Mouse (Mus musculus): ENCODE results near the gene Cfc1.
"Not testable (repeated sequence)": the region's sequence is repeated elsewhere in the genome, so short reads cannot be mapped to it uniquely, and the experiment has no call there.

Cfc1 gene

GRCm38 (mm10) chr1:34535043-34535698 lies at the start of gene Cfc1:
TSS of gene Cfc1 (plus strand) at chr1:34535648.
- DNase-seq (ENCODE audit: low spot score in 2 of 2), result not testable (repeated sequence)

DNA sequence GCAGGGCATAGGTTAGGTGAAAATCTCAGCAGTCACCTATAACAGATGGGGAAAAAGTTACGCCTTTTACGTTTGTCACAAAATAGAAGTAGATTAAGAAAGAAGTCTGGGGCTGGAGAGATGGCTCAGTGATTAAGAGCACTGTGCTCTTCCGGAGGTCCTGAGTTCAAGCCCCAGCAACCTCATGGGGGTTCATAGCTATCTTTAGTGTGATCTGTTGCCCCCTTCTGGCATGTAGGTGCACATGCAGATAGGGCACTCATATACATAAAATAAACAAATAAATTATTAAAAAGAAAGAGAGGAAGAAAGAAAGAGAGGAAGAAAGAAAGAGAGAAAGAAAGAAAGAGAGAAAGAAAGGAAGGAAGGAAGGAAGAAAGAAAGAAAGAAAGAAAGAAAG lies 48.1 kb upstream of the Cfc1 start:
- no peak for DNase-seq (ENCODE audit: low spot score in 2 of 2)

DNA sequence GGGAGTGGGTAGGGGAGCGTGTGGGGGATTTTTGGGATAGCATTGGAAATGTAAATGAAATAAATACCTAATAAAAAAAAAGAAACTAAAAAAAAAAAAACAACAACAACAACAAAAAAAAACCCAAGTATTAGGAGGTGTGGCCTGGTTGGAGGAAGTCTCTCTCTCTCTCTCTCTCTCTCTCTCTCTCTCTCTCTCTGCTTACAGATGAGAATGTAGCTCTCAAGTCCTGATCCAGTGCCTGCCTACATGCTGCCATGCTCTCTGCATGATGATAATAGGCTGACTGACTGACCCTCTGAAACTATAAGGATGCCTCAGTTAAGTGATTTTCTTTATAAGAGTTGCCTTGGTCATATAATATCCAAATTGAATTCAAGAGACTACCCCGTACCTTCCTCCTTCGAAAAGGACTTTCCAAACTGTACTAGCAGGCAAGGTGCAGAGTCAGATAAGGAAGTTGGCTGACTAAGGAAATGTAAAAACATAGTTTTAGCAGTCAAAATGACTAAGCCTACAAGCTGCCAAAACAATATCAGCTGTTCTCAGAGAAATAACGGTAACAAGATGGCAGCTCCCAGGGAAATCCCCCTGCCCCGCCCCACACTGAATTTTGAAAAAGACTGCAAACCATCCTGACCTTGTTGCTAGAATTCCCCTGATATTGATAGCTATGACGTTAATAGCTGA lies 45.5 kb upstream of the Cfc1 start:
- no peak for DNase-seq (ENCODE audit: low spot score in 2 of 2)

DNA sequence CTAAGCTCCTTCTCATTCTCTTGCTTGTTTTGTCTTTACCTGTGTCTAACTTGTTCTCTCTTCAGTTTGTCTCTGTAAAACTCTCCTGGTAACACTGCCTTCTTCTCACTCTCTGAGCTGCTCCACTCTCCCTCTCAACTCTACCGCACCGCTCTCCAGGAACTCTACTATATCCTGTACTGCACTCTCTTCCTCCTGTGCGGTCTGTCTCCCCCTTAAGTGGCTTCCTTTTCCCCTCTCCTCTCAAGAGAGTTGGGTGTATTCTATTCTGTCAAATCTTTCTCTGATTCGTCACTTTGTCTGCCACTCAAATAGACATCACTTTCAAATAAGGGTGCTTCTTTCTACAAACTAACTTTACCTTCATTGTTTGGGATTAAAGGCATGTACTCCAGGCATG lies 44.0 kb upstream of the Cfc1 start:
- DNase-seq (ENCODE audit: low spot score in 2 of 2), result no peak

GRCm38 (mm10) chr1:34502991-34503390 lies 32.5 kb upstream of the Cfc1 start:
- no peak for DNase-seq (ENCODE audit: low spot score in 2 of 2)

DNA sequence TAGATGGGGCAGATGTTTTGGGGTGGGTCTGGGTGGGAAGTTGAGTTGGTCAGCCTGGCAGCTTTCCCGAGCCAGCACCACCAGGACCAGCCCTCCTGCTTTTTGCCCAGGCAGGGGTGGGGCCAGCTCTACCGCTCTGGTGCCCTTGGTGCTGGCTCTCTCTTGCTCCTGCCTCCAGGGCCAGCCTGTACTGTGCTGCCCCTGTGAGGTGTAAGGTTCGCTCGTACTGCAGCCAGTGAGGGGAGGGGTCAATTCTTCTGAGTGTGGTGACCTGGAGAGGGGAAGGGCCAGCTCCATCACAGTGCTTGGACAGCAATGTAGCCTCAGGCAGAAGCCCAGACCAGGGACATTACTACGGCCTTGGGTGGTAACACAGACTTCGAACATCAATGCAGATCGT lies 30.1 kb upstream of the Cfc1 start:
- DNase-seq (ENCODE audit: low spot score in 2 of 2), result no peak

GRCm38 (mm10) chr1:34505970-34506551 lies 29.4 kb upstream of the Cfc1 start:
- no peak for DNase-seq (ENCODE audit: low spot score in 2 of 2)

- no peak for DNase-seq (ENCODE audit: low spot score in 2 of 2)
Observed at GRCm38 (mm10) chr1:34507986-34508385, 27.5 kb upstream of the Cfc1 start.

GRCm38 (mm10) chr1:34510575-34510981 lies 24.9 kb upstream of the Cfc1 start:
- no peak for DNase-seq (ENCODE audit: low spot score in 2 of 2)

- no peak for DNase-seq (ENCODE audit: low spot score in 2 of 2)
Observed at GRCm38 (mm10) chr1:34511027-34511426, 24.4 kb upstream of the Cfc1 start.

GRCm38 (mm10) chr1:34513068-34513467 lies 22.4 kb upstream of the Cfc1 start:
- no peak for DNase-seq (ENCODE audit: low spot score in 2 of 2)

DNA sequence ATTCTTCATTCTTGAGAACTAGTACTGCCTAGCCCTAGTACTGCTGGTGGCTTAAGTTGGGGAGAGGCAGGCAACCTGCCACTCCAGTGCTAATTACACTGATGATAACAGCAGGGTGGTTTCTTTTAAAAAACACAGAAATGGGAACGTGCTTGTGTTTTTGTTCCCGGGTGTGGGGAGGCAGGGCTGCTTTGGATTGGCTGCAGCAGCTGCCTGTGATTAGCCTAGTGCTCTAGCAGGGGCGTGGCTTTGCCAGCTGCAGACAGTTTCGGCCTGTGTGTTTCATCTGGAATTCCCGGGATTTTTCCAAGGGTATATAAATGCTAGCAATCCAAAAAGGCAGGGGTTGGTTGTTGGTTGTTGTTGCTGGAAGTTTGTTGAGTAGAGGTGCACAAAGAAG lies 18.9 kb upstream of the Cfc1 start:
- DNase-seq (ENCODE audit: low spot score in 2 of 2), result no peak

DNA sequence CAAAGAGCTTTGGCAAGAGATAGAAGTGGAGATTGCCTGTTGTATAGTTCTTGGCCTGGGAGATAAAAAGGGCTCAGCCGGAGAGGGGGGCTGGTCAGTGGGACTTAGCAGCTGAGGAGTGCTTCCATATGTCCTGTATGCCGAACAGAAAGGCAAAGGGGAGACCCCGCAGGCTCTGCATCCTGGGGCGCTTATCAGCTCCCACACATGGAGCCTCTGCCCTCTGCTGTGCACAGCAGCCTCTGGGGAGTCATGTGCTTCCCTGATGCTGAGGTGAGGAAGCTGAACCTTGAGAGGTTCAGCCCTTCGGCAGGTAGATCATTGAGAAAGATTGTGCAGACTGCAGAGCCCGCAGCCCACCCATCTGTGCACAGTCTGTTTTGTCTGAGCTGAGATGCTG lies 18.2 kb upstream of the Cfc1 start:
- not testable (repeated sequence) for DNase-seq (ENCODE audit: low spot score in 2 of 2)

- not testable (repeated sequence) for DNase-seq (ENCODE audit: low spot score in 2 of 2)
Observed at GRCm38 (mm10) chr1:34517797-34518196, 17.7 kb upstream of the Cfc1 start.

DNA sequence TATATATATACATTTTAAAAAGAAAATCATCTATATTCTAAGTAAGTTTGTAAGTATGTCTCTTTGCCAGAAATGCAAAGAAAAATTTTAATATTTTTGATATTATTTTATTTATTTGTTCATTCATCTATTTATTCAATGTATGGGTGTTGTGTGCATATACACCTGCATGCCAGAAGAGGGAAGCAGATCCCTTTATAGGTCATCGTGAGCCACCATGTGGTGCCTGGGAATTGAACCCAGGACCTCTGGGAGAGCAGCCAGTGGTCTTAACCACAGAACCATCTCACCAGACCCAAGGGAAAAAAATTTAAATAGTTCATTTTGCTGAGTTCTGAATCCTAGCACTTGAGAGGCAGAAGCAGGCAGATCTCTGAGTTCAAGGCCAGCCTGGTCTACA lies 17.2 kb upstream of the Cfc1 start:
- DNase-seq (ENCODE audit: low spot score in 2 of 2), result no peak

GRCm38 (mm10) chr1:34522205-34522849 lies 13.1 kb upstream of the Cfc1 start:
- DNase-seq (ENCODE audit: low spot score in 2 of 2), result no peak

DNA sequence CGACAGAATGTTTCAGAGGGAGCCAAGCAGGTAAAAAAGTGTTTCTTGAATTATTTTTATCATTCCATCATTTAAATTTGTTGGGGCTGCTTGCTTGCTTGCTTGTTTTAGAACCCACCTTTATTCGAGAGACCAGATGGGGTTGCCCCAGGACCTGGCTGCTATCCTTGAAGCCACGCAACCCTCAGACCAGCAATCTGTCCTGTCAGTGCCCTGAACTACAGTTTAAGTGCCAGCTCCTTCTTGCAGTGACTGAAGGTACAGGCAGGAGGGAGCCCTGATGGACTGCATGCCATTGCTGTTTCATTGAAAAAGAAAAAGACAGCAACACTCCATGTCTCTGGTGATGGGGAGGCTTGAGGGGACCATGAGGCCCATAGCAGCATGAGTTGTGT lies 12.6 kb upstream of the Cfc1 start:
- DNase-seq (ENCODE audit: low spot score in 2 of 2), result no peak

- DNase-seq (ENCODE audit: low spot score in 2 of 2), result no peak
Observed at GRCm38 (mm10) chr1:34523647-34524046, 11.8 kb upstream of the Cfc1 start.

DNA sequence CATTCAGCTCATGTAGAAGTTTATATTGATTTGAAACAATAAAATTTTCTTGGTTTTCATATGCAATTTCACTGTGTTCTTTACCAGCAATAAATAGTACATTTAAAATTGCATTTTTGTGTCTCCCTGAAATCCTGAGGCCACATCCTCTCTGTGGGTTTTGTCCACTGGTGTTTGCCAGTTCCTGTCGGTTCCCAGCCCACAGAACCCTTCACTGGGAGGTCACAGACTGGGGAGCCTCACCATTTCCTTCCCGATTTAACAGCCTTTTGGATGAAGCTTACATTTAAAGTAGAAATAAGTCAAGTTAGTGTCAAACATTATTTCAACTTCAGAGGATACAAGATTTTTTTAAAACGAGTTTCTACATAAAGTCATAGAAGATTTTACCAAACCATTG lies 874 bp upstream of the Cfc1 start:
- not testable (repeated sequence) for DNase-seq (ENCODE audit: low spot score in 2 of 2)

GRCm38 (mm10) chr1:34536291-34536766 lies 881 bp downstream of the Cfc1 start:
- no peak for DNase-seq (ENCODE audit: low spot score in 2 of 2)

GRCm38 (mm10) chr1:34536767-34537485 lies 1.5 kb downstream of the Cfc1 start:
- no peak for DNase-seq (ENCODE audit: low spot score in 2 of 2)

GRCm38 (mm10) chr1:34547074-34547473 lies 11.6 kb downstream of the Cfc1 start:
- DNase-seq (ENCODE audit: low spot score in 2 of 2), result no peak

Data from right cerebral cortex, postnatal 36 days (tissue).